Mouse (Mus musculus) spleen, postnatal 10 days (tissue): ENCODE measurements at regions not wholly inside any gene's neighbourhood (a gene's known extent, or its start where the extent isn't known, plus 50 kb on each side); places are given as distances from the start of the nearest gene placed in this dataset.

Experiments used
- DNase-seq, 2 experiments: peaks; one replicate each; pipeline ENCODE4 v3.0.0; 2021 to 2022; ENCODE audit warnings: low spot score in 2 of 2

DNA sequence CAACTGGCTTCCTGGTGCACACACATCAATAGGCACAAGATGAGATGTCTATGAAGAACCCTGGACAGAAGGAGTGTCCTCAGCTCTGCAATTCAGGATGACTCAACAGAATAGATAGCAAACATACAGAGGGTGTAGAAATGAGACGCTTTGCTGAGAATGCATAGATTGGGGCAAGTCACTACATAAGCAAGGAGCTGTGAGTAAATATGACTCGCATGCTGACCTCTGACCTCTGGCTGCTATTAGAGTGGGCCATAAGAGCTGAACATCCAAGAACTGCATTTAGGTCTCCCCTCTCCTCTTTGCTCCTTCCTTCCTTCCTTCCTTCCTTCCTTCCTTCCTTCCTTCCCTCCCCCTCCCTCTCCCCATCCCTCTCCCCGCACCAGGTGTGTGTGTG, 221.0 kb upstream of the Foxq1 start:
- DNase-seq: no peak

- no peak for DNase-seq
These were observed 218.3 kb upstream of the Foxq1 start for GRCm38 (mm10) chr13:31337631-31338030.

DNA sequence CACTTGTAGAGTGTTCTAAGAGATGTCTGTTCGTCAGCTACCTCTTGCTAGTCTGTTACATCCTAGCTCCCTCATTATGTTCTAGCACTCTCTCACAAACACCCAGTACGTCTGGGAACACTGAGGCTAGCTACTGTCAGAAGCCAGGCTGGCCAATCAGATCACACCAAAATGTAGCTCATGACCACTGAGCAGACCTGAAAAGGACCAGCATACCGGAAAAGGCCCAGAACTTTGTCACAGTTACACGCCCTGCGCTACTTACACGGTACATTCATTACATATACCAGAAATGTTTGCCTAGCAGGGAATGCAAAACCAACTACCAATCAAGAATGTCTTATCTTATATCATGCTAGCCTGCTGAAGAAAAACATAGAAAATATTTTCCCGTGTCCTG, 216.5 kb upstream of the Foxq1 start:
- DNase-seq: no peak

GRCm38 (mm10) chr13:31339901-31340300, 216.0 kb upstream of the Foxq1 start:
- no peak for DNase-seq

GRCm38 (mm10) chr13:31340363-31340948, 215.5 kb upstream of the Foxq1 start:
- no peak for DNase-seq

DNA sequence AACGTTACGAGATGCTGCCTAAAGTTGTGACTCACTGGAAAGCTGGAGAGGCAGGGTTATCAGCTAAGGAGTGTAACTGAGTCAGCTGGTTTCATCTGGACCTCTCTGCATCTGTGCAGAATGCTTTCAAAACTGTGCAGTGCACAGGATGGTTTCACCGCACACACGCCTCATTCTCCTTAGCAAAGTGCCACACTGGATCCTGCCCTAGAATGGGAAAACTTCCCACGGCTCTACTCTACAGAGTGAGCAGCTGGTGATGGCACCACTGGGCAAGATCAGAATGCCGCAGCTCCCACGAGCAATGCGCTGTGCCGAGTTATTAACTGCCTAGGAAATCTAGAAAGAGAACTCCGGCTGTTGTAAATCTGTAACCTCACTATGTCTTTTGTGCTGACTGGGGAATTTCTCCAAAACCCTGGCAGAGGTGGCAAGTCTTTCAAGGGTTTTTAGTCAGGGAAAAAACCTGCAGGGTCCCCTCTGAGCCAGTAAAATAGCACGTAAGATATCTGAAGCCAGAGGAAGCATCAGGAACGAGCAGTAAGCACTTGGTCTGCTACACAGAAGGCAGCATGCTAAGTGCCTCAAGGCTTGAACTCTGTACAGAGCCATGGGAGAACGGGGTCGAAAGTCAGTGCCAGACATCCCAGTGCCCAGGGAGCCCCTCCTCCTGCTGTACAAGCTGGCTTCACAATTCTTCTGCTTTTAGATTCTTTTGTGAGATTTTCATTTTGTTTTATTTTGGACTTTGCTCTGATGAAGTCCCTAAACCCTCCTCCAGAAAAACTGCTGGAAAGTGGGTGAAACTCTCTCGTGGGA, 214.4 kb upstream of the Foxq1 start:
- no peak for DNase-seq

- no peak for DNase-seq
These were observed 209.7 kb upstream of the Foxq1 start for GRCm38 (mm10) chr13:31346205-31346604.

DNA sequence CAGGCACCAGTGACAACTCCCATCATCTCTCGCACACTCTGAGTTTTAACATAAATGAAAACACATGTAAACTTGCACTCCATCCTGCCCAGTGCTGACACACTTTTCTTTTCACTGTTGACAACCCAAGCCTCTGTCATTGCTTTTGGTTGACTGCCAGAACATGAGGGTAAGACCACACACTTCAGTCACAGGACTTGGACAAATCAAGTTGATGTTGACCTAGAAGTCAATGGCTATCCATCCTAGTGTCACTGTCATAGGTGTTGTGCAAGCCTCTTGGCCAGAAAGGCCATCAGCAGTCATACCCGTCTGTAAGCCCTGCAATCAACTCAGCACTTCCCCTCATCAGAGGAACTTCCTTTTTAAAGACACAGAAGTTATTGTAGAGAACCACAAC, 208.9 kb upstream of the Foxq1 start:
- DNase-seq: no peak

- DNase-seq: no peak
These were observed 206.3 kb upstream of the Foxq1 start for GRCm38 (mm10) chr13:31349671-31350070.

- no peak for DNase-seq
These were observed 204.5 kb upstream of the Foxq1 start for GRCm38 (mm10) chr13:31351481-31351880.

DNA sequence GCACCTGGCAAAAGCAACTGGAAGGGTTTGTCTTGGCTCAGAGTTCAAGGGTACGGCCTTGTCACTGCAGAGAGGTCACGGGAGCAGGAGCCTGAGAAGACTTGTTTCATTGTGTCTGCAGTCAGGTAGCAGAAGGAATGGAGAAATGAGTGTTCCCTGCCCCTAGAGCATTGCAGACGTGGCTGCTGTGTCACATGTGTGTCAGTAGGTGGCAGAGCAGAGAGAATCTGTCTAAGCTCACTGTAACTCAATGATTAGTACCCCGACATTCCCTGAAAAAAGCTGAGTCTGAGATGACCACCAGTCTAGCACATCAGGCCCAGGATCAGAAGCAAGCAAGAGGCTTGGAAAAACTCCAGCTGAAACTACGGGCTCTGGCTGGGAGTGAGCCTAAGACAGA, 203.1 kb upstream of the Foxq1 start:
- no peak for DNase-seq

DNA sequence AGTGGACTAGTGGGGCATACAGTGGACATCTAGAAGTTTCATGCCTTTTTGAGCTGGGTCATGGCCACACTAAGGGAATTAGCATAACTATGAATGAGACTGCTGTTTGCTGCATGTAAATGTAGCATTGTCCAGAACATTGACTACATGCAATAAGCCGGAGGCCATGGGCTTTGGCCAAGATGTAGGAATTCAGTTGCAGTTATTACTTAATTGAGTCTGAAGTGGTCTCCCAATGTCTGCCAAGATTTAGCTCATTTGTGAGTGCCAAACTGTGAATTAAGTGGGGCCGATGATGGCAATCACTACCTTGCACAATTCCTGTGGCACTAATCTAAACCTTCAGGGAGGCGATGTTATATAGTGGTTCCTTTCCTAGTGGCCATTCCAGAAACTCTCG, 196.6 kb upstream of the Foxq1 start:
- DNase-seq: no peak

DNA sequence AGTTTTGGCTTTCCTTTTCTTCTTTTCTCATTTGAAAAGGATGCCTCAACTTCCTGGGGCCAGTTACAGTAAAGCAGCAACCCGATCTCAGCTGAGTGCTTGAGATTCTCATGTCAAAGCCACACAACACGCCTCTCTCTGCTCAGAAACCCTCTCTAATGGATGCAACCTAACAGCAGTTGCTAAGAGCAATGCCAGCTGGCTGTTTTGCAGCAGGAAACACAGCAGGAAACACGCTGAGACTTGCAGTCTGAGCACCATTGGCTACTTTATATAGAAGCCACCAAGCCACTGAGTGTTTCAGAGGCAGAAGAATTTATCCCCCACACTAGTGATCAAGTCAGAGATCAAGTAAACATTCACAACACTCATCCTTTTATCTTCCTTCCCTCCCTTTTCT, 193.5 kb upstream of the Foxq1 start:
- DNase-seq: no peak

GRCm38 (mm10) chr13:31364369-31364768, 191.6 kb upstream of the Foxq1 start:
- DNase-seq: no peak

GRCm38 (mm10) chr13:31367226-31367625, 188.7 kb upstream of the Foxq1 start:
- no peak for DNase-seq

DNA sequence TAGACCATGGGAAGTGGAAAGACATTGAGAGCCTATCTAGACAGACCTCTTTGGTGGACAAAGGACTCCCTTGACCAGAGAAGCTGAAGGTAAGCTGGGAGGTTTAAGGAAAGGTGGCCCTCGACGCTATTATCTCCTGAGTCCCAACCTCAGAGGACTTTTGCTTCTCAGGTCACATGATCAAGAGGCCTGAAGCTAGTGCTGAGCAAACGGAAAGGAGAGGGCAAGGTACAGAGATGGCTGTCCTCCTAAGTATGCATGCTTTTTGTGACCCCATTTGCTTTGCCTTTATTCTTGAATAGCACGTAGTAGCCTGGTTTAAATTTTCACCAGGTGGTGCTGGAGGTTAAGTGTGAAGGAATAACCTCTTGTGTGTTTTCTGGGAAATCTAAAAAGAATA, 186.8 kb upstream of the Foxq1 start:
- no peak for DNase-seq

GRCm38 (mm10) chr13:31370873-31371272, 185.1 kb upstream of the Foxq1 start:
- DNase-seq: no peak

GRCm38 (mm10) chr13:31374006-31374405, 181.9 kb upstream of the Foxq1 start:
- DNase-seq: no peak

GRCm38 (mm10) chr13:31393421-31394215, 162.3 kb upstream of the Foxq1 start:
- no peak for DNase-seq

DNA sequence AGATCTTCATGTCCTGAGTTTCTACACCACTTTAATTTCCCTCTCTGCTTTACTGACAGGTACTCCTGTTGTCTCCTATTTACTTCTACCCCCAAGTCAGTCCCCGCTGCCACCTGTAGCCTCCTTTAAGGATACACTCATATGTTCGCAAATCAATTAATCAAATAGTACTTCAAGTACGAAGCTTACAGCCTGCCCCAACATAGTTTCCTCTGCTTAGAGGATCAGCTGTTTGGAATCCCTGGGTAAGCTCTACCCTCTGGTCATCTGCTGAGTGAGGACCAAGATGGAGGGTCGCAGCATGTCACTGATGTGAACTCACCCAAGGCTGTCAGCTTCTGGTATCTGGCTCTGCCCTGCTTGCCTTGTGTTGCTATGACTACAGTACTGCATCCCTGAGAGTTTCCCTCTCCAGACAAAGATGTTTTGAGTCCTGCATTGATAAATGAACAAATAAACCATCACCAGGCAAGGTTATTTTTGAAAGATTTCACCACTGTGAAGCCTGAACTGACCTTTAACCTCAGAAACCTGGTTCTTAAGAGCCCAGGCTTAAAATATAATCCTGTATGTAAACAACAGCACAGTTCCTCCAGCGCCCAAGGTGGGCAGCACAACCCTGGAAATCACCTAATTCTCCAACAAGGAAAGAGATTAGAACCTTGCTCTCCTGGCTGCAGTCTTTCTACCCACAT, 159.6 kb upstream of the Foxq1 start:
- no peak for DNase-seq

DNA sequence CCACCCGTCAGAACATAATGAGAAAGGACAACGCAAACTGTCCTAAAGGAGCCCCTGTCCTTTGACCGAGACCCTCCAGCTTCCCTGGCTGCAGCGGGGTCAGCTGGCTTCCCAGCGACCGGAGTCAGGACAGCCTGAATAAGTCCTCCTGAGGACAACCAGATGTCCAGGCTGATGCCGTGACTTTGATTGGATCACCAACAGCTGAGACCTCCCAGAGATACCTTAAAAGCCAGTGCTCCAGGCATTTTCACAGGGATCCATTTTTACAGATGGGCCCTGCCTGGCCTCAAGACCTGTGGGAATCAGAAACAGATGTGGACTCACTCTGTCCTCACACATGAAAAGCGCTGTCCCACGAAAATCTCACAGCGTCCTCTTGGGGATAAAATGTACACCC, 158.7 kb upstream of the Foxq1 start:
- DNase-seq: no peak

GRCm38 (mm10) chr13:31400401-31400800, 155.5 kb upstream of the Foxq1 start:
- no peak for DNase-seq
